Mouse (Mus musculus) brain, adult 2 months (tissue): ENCODE data around the gene Tbxa2r.

ENCODE experiments used
- DNase-seq: peaks from one replicate; pipeline ENCODE4 v3.0.0; 2011; ENCODE audit warnings: low read depth, low spot score

The Tbxa2r gene

DNA sequence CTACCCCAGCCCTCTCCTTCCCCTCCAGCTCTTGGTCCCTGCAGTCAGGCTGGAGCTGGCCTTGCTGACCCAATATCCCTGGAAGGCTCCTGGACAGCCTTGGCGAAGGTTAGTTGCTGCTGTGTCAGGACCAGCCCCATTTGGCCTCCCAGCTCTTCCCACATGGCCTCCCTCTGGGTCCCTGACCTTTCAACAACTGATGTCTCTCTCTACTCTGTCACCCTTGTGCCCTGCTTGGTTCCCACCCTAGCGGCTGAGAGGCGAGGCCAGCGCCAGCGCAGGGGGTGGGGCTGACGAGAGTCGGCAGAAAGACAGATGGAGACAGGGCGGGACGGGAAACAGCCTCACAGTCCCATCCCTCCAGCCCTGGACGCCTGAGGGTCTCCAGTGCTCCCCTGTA, at the start of gene Tbxa2r:
Tbxa2r (plus strand) TSS at position 346 of the 400 bp plus-strand sequence.
- no peak for DNase-seq

DNA sequence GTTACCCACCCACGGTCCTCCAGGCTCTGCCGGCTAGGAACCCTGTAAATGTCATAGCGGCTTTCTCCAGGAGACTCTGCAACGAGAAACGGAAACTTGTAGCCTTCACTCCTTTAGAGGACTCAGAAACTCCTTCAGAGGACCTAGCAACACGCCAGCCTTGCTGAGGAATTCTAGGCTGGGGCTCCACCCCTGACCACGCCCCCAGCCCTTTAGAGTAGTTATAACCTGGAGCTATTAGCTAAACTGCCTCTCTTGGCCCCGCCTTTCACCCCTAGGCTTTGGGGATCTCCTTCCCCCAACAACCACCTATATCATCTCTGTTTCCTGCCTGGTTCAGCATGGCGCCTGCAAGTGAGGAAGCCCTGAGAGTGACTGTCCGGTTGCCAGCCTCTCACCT, 49.0 kb upstream of the Tbxa2r start:
- DNase-seq: no peak

DNA sequence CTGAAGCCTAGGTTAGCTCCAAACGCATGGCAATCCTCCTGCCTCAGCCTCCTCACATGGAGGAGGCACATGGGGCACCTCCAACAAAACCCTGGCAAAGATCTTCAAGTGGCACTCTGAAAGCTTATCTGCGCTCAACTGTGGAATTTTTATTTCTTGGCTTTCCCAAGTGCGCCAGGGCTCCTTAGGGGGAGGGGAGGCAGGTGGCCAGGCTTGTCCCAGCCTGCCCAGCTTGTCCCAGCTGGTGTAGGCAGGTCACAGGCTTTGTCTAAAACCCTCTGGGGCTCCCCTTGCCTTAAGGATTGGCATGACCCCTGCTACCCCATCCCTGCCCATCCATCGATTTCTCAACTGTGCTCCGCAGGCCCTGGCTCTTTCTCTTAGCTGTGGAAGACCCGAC, 44.3 kb upstream of the Tbxa2r start:
- no peak for DNase-seq

DNA sequence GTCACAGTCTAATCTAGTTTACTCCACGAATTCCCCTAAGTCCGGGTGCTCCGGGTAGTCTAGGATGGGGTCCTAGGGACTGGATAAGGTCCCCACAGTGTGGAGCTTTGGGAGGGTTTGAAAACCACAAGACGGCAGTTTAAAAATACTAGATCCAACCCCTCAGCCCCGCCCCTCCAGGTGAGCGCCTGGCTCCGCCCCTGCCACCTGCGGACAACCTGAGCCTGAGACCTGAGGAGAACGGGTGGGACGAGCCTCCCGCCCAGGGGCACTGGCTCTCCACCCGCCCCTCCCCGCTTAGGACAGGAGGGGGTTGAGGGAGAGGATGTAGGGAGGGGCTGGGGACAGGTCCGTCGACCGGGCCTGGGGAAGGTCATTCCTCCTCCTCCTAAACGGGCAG, 43.8 kb upstream of the Tbxa2r start:
- DNase-seq: no peak

DNA sequence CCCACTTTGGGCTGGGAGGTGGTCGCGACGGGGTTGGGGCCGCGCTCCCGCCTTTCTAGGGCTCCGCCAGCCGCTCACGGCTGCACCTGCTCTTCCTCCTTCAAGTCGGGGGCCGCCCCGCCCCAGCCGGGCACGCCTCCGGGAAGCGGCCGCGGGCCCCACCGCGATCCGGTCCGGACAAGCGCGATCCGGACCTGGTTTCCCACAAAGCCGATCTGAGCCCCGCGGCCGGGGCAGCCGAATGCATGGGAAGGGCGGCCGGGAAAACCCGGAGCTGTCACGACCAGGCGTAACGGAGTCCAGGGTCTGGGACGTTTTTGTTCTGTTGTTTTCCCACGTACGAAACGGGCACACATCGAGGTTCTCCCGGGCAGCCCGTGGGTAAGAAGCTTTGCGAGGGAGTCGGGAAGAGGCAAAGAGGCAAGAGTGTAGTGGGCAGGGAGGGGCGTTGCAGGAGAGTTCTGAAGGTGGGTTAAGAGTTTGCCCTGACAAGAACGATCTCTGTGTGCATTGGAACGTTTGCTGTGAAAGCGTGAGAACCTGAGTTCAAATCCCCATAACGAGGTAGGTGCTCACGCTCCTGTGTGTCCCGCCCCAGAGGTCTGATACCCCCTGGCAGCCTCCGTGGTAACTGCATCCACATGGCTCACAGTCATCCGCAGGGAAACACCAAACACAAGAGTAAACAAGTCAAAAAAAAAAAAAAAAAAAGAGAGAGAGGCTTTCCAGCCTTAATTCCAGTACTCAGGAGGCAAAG, 42.7 kb upstream of the Tbxa2r start:
- peak; percentile 86 for DNase-seq

DNA sequence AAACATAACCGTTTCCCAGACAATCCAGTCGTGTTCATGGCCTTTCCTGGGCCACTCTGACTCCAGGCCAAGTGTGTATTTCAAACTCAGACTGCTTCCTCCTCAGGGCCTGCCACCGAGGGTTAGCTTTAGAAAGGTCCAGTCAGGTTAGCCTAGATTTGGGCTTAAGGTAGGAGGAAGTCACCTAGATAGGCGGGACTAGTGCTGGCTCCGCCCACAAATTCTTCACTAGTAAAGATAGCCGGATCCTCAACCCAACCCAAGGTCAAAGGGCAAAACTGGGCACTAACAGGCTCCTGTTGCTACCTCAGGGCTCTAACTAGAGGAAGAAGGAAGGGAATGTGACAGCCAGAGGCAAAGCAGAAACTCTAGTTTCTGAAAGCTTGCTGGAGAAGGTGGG, 41.9 kb upstream of the Tbxa2r start:
- no peak for DNase-seq

DNA sequence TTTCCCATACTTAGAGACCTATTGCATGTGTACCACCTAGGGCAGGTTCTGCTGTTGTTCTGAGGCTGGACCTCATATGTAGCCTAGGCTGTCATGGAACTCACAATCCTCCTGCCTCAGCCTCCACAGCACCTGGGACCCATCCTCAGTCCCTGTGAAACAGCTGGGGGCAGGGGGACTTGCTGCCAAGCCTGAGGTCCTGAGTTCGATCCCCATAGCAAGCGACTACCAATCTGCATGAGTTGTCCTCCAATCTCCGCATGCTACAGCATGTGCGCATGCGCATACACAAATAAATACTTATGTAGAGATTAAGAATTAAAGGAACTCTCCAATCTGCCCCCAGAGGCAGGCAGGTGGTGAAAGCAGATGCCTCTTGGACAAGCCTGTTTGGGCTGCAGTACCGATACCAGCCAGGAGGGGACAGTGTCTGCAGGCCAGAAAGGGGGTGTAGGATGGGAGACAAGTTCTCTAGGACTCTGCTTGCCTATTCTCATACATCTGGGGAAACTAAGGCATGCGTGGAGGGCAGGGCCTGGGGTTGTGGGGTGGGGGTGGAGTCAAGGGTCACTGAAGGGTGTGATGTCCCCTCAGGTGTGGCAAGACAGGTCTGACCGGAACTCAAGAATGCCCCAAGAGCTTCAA, 40.9 kb upstream of the Tbxa2r start:
- DNase-seq: peak; percentile 66

DNA sequence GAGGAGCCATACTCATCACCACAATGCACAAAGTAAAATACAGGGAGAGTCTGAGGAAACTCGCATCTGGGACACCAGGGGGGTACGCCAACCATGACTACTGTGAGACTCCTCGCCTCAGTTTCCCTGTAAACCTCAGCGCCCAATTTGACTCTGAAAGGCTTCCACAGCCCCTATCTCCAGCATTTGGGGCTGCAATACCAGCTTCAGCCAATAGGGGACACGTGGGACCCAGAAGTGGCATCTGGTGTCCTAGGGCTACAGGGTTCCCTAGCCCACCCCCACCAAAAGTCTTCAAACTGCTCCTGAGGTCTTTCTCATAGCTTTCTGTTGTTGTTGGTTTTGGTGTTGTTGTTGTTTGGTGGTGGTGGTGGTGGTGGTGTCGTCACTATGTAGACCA, 39.9 kb upstream of the Tbxa2r start:
- no peak for DNase-seq

DNA sequence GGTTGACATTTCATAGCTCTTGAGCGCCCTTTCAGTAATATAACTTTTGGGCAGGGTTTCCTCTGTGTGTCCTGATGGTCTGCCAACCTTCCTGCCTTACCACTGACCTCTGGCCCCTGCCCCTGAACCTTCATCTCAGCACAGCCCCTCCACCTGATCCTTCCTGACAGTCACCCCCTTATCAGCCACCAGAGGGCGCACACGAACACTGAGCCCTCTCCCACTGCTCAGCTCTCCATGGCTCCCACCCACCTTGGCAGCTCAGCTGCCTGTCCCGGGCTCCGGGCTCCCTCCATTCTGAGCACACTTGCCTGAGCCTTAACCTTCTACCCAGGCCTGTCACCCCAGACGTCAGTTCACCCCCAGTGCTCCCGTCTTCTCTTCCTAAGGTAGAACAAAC, 39.3 kb upstream of the Tbxa2r start:
- peak; percentile 81 for DNase-seq

DNA sequence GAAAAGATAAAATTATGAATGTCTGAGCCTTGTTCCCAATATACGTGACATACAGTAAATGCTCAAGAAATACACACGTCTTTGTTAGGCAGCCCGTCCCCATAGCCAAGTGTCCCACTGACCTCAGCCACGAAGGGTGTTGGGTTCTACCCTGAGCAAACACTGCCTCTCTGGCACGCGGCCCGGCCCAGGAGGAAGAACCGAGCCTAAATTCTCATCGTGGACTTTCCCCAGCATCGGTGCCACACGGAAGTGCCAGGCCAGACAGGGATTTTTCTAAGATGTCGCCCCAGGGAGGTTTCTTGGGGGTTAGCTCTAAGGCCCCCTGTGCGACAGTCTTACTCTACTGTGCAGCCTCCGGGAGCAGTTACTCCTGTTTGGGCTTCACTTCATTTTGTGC, 38.7 kb upstream of the Tbxa2r start:
- no peak for DNase-seq

DNA sequence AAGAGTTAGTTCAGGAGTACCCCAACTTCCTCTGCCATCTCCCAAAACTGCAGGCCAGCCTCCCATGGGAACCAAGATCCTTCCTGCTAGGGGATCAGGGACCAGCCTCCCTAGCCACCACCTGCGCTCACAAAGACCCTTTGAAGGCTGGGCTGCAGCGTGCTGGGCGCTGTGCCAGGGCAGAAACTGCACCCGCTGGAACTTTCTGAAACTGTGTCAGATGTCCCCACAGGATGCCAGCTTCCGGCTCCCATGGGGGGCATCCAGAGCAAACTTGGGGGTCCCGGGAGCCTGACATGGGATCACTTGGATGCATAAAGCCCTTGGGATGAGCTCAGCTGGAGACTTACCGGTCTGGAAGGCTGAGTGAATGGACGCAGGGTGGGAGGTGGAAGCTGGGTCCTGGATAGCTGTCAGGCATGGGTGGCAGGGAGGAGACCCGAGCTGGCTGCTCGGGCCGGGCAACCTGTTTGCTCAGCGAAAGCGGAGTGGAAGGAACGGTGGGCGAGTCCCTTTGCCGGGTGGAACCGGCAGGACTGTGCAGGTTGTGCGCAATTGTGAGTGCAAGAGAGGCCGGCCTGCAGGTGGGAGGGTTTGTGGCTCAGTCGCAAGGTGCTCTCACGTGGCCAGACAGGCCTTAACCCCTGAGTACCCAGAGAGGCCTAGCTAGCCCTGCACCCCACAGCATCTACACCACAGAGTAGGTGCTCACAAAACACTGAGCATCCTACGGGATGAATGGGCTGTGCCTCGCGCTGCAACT, 37.7 kb upstream of the Tbxa2r start:
- DNase-seq: no peak

DNA sequence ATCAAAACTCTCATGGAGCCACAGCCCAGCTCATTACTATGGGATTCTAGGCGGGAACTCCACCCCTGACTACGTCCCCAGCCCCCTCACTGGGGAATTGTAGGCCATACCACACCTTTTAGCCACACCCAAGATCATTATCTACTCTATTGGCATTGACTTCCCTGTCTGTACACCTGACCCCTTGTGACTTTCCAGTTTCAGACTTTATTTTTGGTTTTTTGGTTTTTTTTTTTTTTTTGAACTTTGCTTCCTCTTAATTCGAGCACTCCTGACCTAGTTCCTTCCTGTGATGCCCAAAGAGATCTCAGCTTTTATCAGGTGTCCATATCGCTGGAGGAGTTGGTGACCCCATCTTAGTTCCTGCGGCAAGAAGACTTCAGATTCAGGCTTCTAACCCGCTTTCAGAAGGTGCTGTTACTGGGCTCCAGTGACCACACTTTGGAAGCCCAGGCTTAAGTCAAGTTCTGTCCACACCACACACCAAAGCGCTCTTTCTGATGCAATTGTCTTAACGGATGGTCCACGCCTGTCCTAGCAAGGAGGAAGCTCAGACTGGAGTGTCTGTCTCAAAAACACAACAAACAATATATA, 36.9 kb upstream of the Tbxa2r start, which contains the start of gene Tjp3:
Tjp3 (minus strand) TSS at position 71 of the 594 bp plus-strand sequence.
- no peak for DNase-seq

DNA sequence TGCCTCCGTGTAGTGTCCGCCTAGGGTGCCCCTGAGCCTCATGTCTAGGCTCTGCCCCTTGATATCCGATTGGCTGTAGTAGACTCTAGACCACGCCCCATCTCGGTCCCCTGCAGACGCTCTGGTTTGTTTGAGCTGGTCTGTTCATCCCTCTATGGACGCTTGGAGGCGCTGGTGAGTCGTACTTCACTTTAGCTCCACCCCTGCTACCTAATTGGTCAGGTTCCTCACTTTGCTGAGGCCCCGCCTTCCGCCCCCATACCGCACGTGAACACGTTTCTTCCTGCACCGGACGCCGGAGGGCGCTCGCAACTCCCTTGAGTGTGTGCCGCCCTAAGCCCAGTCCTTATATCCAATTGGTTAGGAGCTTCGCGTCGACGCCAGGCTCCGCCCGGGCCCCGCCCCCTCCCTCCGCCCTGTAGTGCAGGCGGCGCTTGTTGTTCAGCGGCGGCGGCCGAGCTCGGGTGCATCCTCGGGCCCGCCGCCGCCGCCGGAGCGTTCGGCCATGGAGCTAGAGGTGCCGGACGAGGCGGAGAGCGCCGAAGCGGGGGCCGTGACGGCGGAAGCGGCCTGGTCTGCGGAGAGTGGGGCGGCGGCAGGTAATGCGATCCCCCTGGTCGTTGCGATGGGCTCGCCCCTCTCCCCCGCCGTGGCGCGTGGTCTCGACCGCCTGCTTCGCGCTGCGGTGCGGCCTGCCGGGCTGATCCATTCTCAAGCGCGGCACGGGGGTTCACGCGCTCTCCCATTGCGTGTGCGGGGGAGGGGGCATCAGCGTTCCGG, 35.8 kb upstream of the Tbxa2r start, which contains the start of gene Pip5k1c:
Pip5k1c (plus strand) TSS at position 410 of the 780 bp plus-strand sequence.
- peak; percentile 100 for DNase-seq

DNA sequence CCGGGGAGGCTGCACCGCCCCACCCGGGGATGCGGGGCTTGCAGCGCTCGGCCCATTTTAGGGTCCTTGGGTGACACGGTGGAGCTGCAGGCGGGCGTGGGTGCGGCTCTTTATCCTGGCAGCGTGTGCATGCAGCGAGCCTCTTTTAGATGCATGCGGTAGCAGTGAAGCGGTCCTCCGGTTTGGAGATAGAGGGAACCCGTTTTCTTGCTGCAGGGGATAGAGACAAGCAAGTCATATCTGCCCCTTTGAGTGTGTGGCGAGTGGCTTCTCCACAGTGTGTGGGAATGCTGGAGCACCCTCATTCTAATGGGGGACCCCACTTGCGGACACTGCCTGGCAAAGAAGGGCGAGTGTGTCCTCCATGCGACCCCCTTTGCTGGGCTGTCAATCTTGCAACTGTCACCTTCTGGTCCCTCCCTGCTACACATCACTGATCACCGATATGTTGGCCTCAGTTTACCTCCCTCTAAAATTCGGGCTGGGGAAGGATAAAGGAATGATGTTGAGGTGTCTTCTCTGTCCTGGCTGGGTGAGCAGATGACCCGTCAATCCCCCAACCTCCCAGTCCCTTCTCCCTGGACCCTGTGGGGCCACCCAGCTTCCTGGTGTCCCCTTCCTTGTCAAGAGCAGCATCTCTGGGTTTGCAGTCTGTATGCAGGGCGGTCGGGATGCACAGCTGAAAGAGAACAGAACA, 35.0 kb upstream of the Tbxa2r start:
- no peak for DNase-seq

DNA sequence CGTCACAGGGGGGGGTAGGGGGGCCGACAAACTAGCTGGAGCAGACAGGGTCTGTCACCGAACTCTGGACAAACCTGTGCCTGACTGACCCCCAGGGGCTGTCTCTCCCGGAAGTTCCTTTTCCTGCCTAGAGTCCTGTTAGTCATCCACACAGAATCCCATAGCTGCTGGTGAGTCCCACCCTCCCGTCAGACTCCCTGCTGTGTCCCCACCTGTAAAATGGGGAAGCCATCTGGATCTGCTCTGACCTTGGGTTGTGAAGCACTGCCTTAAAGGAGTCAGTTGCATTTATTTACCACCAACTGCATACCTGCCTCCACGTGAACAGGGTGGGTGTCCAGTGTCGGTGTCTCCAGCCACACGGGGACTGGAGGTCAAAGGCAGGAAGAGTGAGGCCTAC, 34.1 kb upstream of the Tbxa2r start:
- peak; percentile 93 for DNase-seq

DNA sequence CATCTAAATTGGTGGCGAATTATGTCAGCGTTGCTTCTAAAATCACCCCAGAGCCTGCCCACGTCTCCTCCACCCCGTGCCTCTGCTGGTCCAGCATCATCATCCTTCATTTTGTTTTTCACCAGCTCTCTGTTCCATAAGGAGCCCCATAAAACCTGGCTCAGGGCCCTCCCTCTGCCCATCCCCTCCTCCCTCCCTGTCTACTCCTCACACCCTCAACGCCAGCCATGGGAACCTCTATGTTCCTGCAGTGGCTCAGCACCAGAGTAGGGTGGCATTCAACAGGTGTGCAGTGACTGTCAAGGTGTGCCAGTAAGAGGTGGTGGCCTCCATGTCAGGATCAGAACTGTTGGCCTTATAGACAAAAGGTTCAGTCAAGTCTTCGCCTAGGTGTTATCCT, 33.3 kb upstream of the Tbxa2r start:
- peak; percentile 75 for DNase-seq

DNA sequence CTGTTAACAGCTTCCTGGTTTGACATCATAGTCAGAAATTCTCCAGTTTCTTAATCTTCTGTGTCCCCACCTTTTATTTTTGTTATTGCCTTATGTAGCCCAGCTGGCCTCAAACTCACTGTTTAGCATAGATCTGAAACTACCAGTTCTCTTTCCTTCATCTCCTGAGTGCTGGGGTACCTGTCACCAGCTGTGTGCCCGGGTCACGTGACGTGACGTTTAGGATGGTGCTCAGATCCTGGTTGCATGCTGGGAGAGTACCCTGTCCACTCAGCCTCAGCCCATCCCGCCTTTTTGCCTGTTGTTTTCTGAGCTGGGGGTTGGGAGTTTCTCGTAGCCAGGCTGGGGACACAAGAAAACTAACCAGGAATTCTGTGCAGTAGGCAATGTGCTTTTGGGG, 31.3 kb upstream of the Tbxa2r start:
- DNase-seq: no peak

DNA sequence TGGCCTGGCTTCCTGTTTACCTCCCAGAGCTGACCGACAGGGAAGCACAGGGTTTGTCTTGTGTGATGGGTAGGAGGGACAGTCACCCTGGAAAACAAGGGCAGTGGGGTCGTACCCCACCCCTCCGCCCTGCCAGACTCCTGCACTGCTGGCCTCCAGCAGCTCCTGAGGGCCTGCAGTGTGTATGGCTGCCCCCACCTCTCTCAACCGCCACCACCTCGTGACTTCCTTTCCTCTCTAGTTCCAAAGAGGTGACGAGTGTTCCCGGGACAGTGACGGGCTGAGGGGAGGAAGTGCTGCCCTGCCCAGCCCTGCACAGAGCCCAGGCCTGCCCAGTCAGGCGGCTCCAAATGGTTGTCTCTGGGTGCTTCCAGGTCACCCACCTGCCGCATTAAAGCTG, 30.7 kb upstream of the Tbxa2r start:
- no peak for DNase-seq

DNA sequence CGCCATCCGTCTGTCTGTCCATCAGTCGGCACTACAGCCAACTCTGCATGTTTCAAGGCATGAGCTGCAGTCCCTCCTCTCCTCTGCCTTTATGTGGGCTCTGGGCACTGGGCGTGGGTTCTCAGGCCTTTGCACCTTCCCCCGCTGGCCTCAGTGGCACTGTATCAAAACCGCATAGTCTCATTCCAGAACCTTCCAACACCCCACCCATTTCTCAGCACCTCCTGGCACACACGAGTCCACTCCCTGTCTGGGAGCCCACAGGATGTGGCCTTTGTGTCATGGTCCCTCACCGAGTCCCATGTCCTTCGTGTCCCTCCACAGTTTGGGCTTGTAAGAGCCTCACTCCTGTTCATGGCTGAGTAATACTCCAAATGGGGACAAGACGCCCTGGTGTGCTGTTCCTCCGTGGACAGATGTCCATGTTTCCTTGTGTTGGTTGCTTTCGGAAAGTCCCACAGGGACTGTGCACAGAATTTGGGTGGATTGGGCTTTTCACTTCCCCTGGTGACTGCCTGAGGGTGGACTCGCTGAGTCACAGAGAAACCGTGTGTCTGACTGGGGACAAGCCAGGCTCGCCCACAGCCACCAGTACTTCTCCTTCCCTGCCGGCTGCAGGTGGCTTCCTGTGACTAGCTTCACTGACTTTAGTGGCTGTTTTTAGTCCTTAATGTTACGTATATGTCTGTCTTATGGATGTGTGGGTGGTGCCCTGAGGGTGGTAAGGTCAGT, 30.0 kb upstream of the Tbxa2r start:
- DNase-seq: peak; percentile 90
